Mouse (Mus musculus): ENCODE data around the gene Dclk1.

- TF ChIP-seq POLR2A (IDR thresholded peaks at IDR 0.05; ENCODE audit: insufficient read depth, low read depth, low read length) = no peak
- TF ChIP-seq CTCF (IDR thresholded peaks at IDR 0.05) = no peak
Measured at GRCm38 (mm10) chr3:55243056-55243471, 900 bp downstream of the Dclk1 start.

Data from heart, adult 2 months (tissue).